Mouse (Mus musculus): ENCODE results near the gene Olfr281. TPM values are rescaled to one million over a fixed set of nuclear protein-coding genes. Genes with fewer than 3 reads are reported as not detected.

The Olfr281 gene
- total and polyA plus RNA-seq, 3 experiments: 0.11 TPM; not detected in 2

DNA sequence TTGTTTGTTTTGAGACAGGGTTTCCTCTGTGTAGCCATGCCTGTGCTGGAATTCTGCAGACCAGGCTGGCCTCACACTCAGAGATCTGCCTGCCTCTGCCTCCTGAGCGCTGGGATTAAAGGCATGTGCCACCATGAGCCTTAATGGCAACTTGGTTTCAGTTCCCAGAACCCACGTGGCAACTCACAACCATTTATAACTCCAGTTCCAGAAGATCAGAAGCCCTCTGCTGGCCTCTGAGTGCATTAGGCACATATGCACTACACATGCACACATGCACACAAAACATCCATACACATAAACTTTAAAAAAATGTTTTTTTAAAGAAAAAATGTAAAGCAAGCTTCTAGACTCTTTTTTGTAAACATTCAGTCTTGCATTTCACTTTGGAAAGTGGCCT lies 57.0 kb downstream of the Olfr281 start:
- H3K9me3 ChIP-seq (replicated peaks): no peaks in the 10 kb centered on the region
- no peaks in the 10 kb centered on the region for H3K36me3 ChIP-seq (replicated peaks)
- no peak for TF ChIP-seq TAL1 (conservative IDR thresholded peaks at IDR 0.05; ENCODE audit: low read depth, low read length)
- no peak for TF ChIP-seq GATA2 (IDR thresholded peaks at IDR 0.05; ENCODE audit: borderline replicate concordance, low read depth, low read length)
- no peak for TF ChIP-seq CTCF (IDR thresholded peaks at IDR 0.05; ENCODE audit: low read depth, low read length)
- TF ChIP-seq POLR2AphosphoS5 (IDR thresholded peaks at IDR 0.05; ENCODE audit: insufficient replicate concordance, low read depth, low read length): no peak
- no peak for TF ChIP-seq GATA1 (IDR thresholded peaks at IDR 0.05; ENCODE audit: borderline replicate concordance, low read length)
- DNase-seq (ENCODE audit: low spot score) (no peak), ATAC-seq (ENCODE audit: extremely low read depth, insufficient number of reproducible peaks, low FRiP score, poor library complexity, severe bottlenecking) (no peak)
- no peak overlapping the region for H3K4me3 ChIP-seq (ENCODE audit: low read depth, low read length)
- H3K27me3 ChIP-seq (ENCODE audit: insufficient read depth, low read length): peaks cover 24% of the 10 kb centered on the region
- H3K4me1 ChIP-seq (ENCODE audit: insufficient read depth, low read depth, low read length): peaks cover 41% of the 10 kb centered on the region

Other genes with a start within 250 kb of the Olfr281 start
- not detected in 2 replicates for gene Gm44579, start 231.6 kb upstream of the Olfr281 start, total RNA-seq (2014; fragmentation: Nextera tagmentation)
- 0.22 TPM in 1 of 2 replicates, not detected in the other for gene Gm44579, start 231.6 kb upstream of the Olfr281 start, total RNA-seq (2017)
- gene Gm44579, start 231.6 kb upstream of the Olfr281 start, polyA plus RNA-seq (2012): not detected in 2 replicates
- gene Olfr287, start 231.5 kb upstream of the Olfr281 start, total RNA-seq (2014; fragmentation: Nextera tagmentation): not detected in 2 replicates
- gene Olfr287, start 231.5 kb upstream of the Olfr281 start, total RNA-seq (2017): not detected in 2 replicates
- gene Olfr287, start 231.5 kb upstream of the Olfr281 start, polyA plus RNA-seq (2012): not detected in 2 replicates
- not detected in 2 replicates for gene Olfr286, start 218.1 kb upstream of the Olfr281 start, total RNA-seq (2014; fragmentation: Nextera tagmentation)
- gene Olfr286, start 218.1 kb upstream of the Olfr281 start, total RNA-seq (2017): 0.11 and 0.12 TPM in 2 replicates
- gene Olfr286, start 218.1 kb upstream of the Olfr281 start, polyA plus RNA-seq (2012): not detected in 2 replicates
- not detected in 2 replicates for gene H1fnt, start 195.3 kb upstream of the Olfr281 start, total RNA-seq (2014; fragmentation: Nextera tagmentation)
- not detected in 2 replicates for gene H1fnt, start 195.3 kb upstream of the Olfr281 start, total RNA-seq (2017)
- gene H1fnt, start 195.3 kb upstream of the Olfr281 start, polyA plus RNA-seq (2012): not detected in 2 replicates
- not detected in 2 replicates for gene Zfp641, start 156.4 kb upstream of the Olfr281 start, total RNA-seq (2014; fragmentation: Nextera tagmentation)
- gene Zfp641, start 156.4 kb upstream of the Olfr281 start, total RNA-seq (2017): 0.05 TPM in 1 of 2 replicates, not detected in the other
- not detected in 2 replicates for gene Zfp641, start 156.4 kb upstream of the Olfr281 start, polyA plus RNA-seq (2012)
- gene Olfr285, start 135.2 kb upstream of the Olfr281 start, total RNA-seq (2014; fragmentation: Nextera tagmentation): not detected in 2 replicates
- 0.05 and 0.06 TPM in 2 replicates for gene Olfr285, start 135.2 kb upstream of the Olfr281 start, total RNA-seq (2017)
- gene Olfr285, start 135.2 kb upstream of the Olfr281 start, polyA plus RNA-seq (2012): not detected in 2 replicates
- gene Olfr284, start 111.6 kb upstream of the Olfr281 start, total RNA-seq (2014; fragmentation: Nextera tagmentation): not detected in 2 replicates
- gene Olfr284, start 111.6 kb upstream of the Olfr281 start, total RNA-seq (2017): not detected in 2 replicates
- gene Olfr284, start 111.6 kb upstream of the Olfr281 start, polyA plus RNA-seq (2012): not detected in 2 replicates
- not detected in 2 replicates for gene Olfr283, start 71.6 kb upstream of the Olfr281 start, total RNA-seq (2014; fragmentation: Nextera tagmentation)
- not detected in 2 replicates for gene Olfr283, start 71.6 kb upstream of the Olfr281 start, total RNA-seq (2017)
- gene Olfr283, start 71.6 kb upstream of the Olfr281 start, polyA plus RNA-seq (2012): not detected in 2 replicates
- gene Olfr282, start 21.4 kb upstream of the Olfr281 start, total RNA-seq (2014; fragmentation: Nextera tagmentation): not detected in 2 replicates
- gene Olfr282, start 21.4 kb upstream of the Olfr281 start, total RNA-seq (2017): 0.12 TPM in 1 of 2 replicates, not detected in the other
- not detected in 2 replicates for gene Olfr282, start 21.4 kb upstream of the Olfr281 start, polyA plus RNA-seq (2012)
- gene OR5BS1P, start 17.3 kb downstream of the Olfr281 start, total RNA-seq (2014; fragmentation: Nextera tagmentation): not detected in 2 replicates
- 0.06 and 0.11 TPM in 2 replicates for gene OR5BS1P, start 17.3 kb downstream of the Olfr281 start, total RNA-seq (2017)
- gene OR5BS1P, start 17.3 kb downstream of the Olfr281 start, polyA plus RNA-seq (2012): not detected in 2 replicates
- gene Lalba, start 30.1 kb downstream of the Olfr281 start, total RNA-seq (2014; fragmentation: Nextera tagmentation): not detected in 2 replicates
- not detected in 2 replicates for gene Lalba, start 30.1 kb downstream of the Olfr281 start, total RNA-seq (2017)
- not detected in 2 replicates for gene Lalba, start 30.1 kb downstream of the Olfr281 start, polyA plus RNA-seq (2012)
- not detected in 2 replicates for gene Olfr279, start 39.8 kb downstream of the Olfr281 start, total RNA-seq (2014; fragmentation: Nextera tagmentation)
- gene Olfr279, start 39.8 kb downstream of the Olfr281 start, total RNA-seq (2017): 0.11 and 0.17 TPM in 2 replicates
- gene Olfr279, start 39.8 kb downstream of the Olfr281 start, polyA plus RNA-seq (2012): not detected in 2 replicates
- gene Kansl2, start 81.7 kb downstream of the Olfr281 start, total RNA-seq (2014; fragmentation: Nextera tagmentation): 26.9 and 39.8 TPM in 2 replicates
- 49.1 and 50.4 TPM in 2 replicates for gene Kansl2, start 81.7 kb downstream of the Olfr281 start, total RNA-seq (2017)
- 44.3 and 52.5 TPM in 2 replicates for gene Kansl2, start 81.7 kb downstream of the Olfr281 start, polyA plus RNA-seq (2012)
- 76.1 and 84.6 TPM in 2 replicates for gene Ccnt1, start 118.3 kb downstream of the Olfr281 start, total RNA-seq (2014; fragmentation: Nextera tagmentation)
- 74.6 and 78.2 TPM in 2 replicates for gene Ccnt1, start 118.3 kb downstream of the Olfr281 start, total RNA-seq (2017)
- gene Ccnt1, start 118.3 kb downstream of the Olfr281 start, polyA plus RNA-seq (2012): 5.7 and 6.4 TPM in 2 replicates
- not detected in 2 replicates for gene 4930415O20Rik, start 118.4 kb downstream of the Olfr281 start, total RNA-seq (2014; fragmentation: Nextera tagmentation)
- not detected in 2 replicates for gene 4930415O20Rik, start 118.4 kb downstream of the Olfr281 start, total RNA-seq (2017)
- not detected in 2 replicates for gene 4930415O20Rik, start 118.4 kb downstream of the Olfr281 start, polyA plus RNA-seq (2012)
- gene Adcy6, start 157.5 kb downstream of the Olfr281 start, total RNA-seq (2014; fragmentation: Nextera tagmentation): 5.0 TPM in 1 of 2 replicates, not detected in the other
- gene Adcy6, start 157.5 kb downstream of the Olfr281 start, total RNA-seq (2017): 0.22 TPM in 1 of 2 replicates, not detected in the other
- not detected in 2 replicates for gene Adcy6, start 157.5 kb downstream of the Olfr281 start, polyA plus RNA-seq (2012)
- 0.29 TPM in 1 of 2 replicates, not detected in the other for gene Cacnb3, start 178.3 kb downstream of the Olfr281 start, total RNA-seq (2014; fragmentation: Nextera tagmentation)
- gene Cacnb3, start 178.3 kb downstream of the Olfr281 start, total RNA-seq (2017): 0.12 and 0.22 TPM in 2 replicates
- 0.14 and 0.22 TPM in 2 replicates for gene Cacnb3, start 178.3 kb downstream of the Olfr281 start, polyA plus RNA-seq (2012)
- gene Ddx23, start 210.3 kb downstream of the Olfr281 start, total RNA-seq (2014; fragmentation: Nextera tagmentation): 61.4 and 66.6 TPM in 2 replicates
- 101 and 154 TPM in 2 replicates for gene Ddx23, start 210.3 kb downstream of the Olfr281 start, total RNA-seq (2017)
- 100 and 112 TPM in 2 replicates for gene Ddx23, start 210.3 kb downstream of the Olfr281 start, polyA plus RNA-seq (2012)
- 3.2 and 3.3 TPM in 2 replicates for gene Rnd1, start 224.9 kb downstream of the Olfr281 start, total RNA-seq (2014; fragmentation: Nextera tagmentation)
- gene Rnd1, start 224.9 kb downstream of the Olfr281 start, total RNA-seq (2017): 1.2 and 1.5 TPM in 2 replicates
- 1.0 and 1.1 TPM in 2 replicates for gene Rnd1, start 224.9 kb downstream of the Olfr281 start, polyA plus RNA-seq (2012)

Measured in G1E (cell line).